Mouse (Mus musculus) stomach, postnatal 0 days (tissue): ENCODE data around the gene Rab11fip4.

Experiments used
- CTCF ChIP-seq: IDR thresholded peaks from 2 replicates; pipeline ENCODE4 v1.5.1; 2016; ENCODE audit warnings: antibody characterized with exemption, low read depth, mild to moderate bottlenecking, moderate library complexity
- EP300 ChIP-seq: optimal IDR thresholded peaks from 2 replicates; pipeline ENCODE3; 2016; ENCODE audit warnings: antibody characterized with exemption

DNA sequence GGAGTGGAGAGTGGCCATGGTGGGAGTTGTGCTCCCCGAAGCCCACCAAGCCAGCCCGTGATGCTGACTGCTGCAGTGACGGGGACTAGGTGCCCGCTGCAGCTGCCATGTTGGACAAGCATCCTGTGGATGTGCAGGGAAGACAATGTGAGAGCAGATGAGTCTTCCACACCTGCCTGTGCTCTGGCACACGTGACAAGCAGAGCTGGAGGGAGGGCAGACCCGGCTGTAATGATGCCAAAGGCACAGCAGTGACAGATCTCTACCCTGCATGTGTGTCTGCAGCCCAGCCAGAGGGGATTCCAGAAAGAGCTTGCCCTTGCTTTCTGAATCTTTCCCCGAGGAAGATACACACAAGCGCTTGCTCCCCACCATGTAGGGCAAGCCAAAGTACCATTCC is 27.0 kb downstream of the Rab11fip4 start:
- TF ChIP-seq EP300 (no peak), CTCF (no peak)
